Mouse (Mus musculus): ENCODE measurements around the gene Etv6. TPM values are rescaled to one million over a fixed set of nuclear protein-coding genes. Genes with fewer than 3 reads are reported as not detected.

The Etv6 gene
- polyA plus RNA-seq, 1 experiment = 1.1 TPM

DNA sequence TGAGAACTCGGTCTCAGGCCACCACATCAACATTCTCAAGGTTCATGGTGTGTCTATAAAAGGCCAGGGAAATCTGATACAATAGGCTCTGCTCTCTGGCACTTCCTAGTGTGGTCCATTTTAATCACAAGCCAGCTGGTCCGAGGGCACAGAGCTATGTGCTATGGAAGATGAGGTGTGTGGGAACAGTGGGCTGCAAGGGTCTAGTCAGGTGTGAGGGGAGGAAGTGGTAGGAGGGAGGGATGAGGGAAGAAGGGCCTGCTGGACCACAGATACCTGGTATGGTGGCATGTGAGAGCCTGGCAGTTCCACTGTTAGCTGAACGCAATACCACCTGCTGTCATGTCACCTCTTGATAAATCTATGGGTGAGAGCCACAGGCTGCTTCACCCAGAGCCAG lies 4.8 kb downstream of the Etv6 start:
- H3K9me3 ChIP-seq (ENCODE audit: control insufficient read depth, low read length) = no peaks in the 10 kb centered on the region
- H3K4me1 ChIP-seq (ENCODE audit: control insufficient read depth) = peaks cover 26% of the 10 kb centered on the region
- no peak for TF ChIP-seq GATA1 (IDR thresholded peaks at IDR 0.05; ENCODE audit: low read length)
- peaks cover 3% of the 10 kb centered on the region for H3K27me3 ChIP-seq (ENCODE audit: control insufficient read depth)
- H3K4me3 ChIP-seq (replicated peaks) = no peak overlapping the region
- no peaks in the 10 kb centered on the region for H3K36me3 ChIP-seq (ENCODE audit: control insufficient read depth)

DNA sequence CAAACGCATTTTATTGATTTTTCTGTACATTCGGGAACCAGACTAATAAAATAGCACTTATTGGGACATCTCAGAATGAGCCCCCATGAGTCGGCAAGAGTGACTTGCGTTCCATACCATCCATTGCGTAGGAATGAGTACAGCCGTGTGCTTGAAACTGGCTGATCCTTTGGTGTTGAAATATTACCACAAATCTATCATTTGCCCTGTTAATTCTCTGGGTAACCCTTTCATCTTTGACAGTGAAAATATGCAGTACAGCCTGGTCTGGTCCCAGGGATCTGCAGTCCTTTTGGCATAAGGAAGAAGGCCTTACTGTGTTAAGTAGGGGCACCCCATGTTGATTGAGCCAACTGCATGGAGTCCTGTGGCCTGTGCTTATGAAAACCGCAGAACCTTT lies 5.8 kb downstream of the Etv6 start:
- Histone ChIP-seq H3K27me3 (ENCODE audit: control insufficient read depth) (no peaks in the 10 kb centered on the region), H3K4me3 (replicated peaks) (no peak overlapping the region), H3K9me3 (ENCODE audit: control insufficient read depth, low read length) (no peaks in the 10 kb centered on the region), H3K36me3 (ENCODE audit: control insufficient read depth) (no peaks in the 10 kb centered on the region), H3K4me1 (ENCODE audit: control insufficient read depth) (peaks cover 20% of the 10 kb centered on the region)
- no peak for TF ChIP-seq GATA1 (IDR thresholded peaks at IDR 0.05; ENCODE audit: low read length)
- no peak for TF ChIP-seq TAL1 (IDR thresholded peaks at IDR 0.05; ENCODE audit: low read length)

DNA sequence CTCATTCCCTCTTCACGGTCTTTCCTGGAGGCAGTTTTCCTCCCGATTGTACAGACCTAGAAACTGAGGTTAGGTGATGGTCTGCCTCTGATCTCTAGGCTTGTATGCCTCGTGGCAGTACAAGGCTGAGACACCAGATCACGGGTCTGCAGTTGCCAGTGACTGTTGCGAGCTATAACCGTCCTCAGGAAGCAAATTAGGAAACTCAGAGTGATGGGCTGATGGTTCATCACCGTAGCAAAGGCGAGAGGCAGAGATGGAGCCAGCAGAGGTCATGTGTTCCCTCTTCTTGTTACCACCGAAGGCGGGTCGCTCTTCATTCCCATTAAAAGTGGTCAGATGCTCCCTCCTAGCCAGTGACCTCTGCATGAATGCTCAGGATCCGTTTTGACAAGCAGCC lies 6.4 kb downstream of the Etv6 start:
- H3K4me3 ChIP-seq (replicated peaks) = no peak overlapping the region

DNA sequence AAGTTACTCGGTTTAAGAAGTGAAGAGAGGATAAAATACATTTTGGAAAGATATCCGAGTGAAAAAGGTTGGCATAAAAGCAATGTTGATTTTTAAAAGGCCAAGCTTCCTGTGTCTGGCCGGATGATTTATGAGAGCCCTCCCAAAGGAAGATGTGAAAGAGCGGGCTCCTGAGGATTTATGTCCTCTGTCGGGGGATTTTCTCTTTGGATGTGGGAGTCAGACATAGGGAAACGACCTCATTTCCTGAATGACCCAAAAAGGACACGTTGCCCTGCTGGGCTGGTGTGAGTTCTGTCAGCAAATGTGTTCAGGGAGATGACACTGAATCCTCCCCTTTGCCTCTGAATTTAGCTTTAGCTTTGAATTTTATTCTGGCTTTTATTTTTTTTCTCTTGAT lies 8.0 kb downstream of the Etv6 start:
- no peaks in the 10 kb centered on the region for H3K27me3 ChIP-seq (ENCODE audit: control insufficient read depth)
- H3K9me3 ChIP-seq (ENCODE audit: control insufficient read depth, low read length) = no peaks in the 10 kb centered on the region
- H3K4me3 ChIP-seq (replicated peaks) = no peak overlapping the region
- TF ChIP-seq GATA1 (IDR thresholded peaks at IDR 0.05; ENCODE audit: low read length) (no peak), TAL1 (IDR thresholded peaks at IDR 0.05; ENCODE audit: low read length) (no peak)
- H3K36me3 ChIP-seq (ENCODE audit: control insufficient read depth) = no peaks in the 10 kb centered on the region
- peaks cover 6% of the 10 kb centered on the region for H3K4me1 ChIP-seq (ENCODE audit: control insufficient read depth)

More for the DNA sequence above, 6.4 kb downstream of the Etv6 start:
- H3K27me3 ChIP-seq (ENCODE audit: control insufficient read depth) = no peaks in the 10 kb centered on the region
- no peak for TF ChIP-seq TAL1 (IDR thresholded peaks at IDR 0.05; ENCODE audit: low read length)
- no peak for TF ChIP-seq GATA1 (IDR thresholded peaks at IDR 0.05; ENCODE audit: low read length)
- H3K9me3 ChIP-seq (ENCODE audit: control insufficient read depth, low read length) = no peaks in the 10 kb centered on the region
- H3K36me3 ChIP-seq (ENCODE audit: control insufficient read depth) = no peaks in the 10 kb centered on the region
- peaks cover 16% of the 10 kb centered on the region for H3K4me1 ChIP-seq (ENCODE audit: control insufficient read depth)

DNA sequence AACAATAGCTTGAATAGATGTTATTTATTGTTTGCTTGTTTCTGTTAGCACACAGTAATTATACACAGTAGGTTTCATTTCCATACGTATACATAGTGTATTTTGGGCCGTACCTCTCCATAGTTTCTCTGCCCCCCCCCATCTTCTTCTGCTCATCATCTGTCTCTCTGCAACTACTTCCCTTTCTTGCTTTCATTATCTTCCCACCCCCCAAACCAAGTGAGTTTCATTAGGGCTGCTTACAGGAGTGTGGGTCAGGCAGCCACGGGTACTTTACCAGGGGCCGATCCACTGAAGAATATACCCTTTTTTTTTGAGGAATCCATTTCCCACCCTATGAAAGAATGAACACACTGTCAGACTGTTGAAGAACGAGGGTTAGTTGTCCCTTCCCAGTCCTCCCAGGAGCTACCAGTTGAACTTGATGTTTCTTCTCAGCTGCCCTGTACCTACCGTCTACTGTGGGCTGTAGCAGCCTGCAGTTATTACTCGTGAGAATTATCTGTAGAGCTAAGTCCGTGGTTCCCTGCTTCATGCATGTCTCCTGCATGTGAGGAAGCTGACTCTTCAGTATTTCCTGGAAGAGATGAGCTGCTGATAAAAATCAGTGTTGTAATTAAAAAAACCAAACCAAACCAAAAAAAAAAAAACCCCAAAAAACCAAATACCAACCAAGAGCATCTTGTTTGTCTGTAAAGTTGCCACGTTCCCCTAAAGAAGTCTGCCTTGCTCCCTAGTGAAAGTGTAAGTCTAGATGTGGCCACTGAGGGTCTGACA lies 9.8 kb downstream of the Etv6 start:
- Histone ChIP-seq H3K4me1 (ENCODE audit: control insufficient read depth) (peaks cover 2% of the 10 kb centered on the region), H3K27me3 (ENCODE audit: control insufficient read depth) (no peaks in the 10 kb centered on the region), H3K4me3 (replicated peaks) (no peak overlapping the region), H3K36me3 (ENCODE audit: control insufficient read depth) (no peaks in the 10 kb centered on the region), H3K9me3 (ENCODE audit: control insufficient read depth, low read length) (no peaks in the 10 kb centered on the region)
- TF ChIP-seq TAL1 (IDR thresholded peaks at IDR 0.05; ENCODE audit: low read length) (no peak), GATA1 (IDR thresholded peaks at IDR 0.05; ENCODE audit: low read length) (no peak)

DNA sequence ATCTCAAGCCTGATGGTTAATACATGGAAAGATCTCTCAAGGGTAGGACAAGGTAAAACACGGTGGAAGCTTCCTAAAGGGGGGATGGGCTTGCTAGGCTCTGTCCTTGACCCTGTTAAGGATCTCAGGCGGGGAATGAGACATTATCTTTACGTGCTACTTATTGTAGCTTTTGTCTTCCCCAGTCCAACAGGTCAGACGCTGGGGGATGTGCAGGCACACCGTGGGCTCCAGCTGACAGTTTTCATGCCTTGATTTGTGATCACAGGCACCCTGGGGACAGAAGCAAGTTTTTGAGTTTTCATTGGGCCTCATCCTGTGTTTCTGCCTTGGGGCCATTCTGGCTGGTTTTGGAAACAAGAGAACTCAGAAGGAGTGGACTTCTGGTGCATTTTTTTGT lies 10.6 kb downstream of the Etv6 start:
- no peaks in the 10 kb centered on the region for H3K27me3 ChIP-seq (ENCODE audit: control insufficient read depth)
- no peaks in the 10 kb centered on the region for H3K36me3 ChIP-seq (ENCODE audit: control insufficient read depth)
- no peaks in the 10 kb centered on the region for H3K9me3 ChIP-seq (ENCODE audit: control insufficient read depth, low read length)
- peaks cover 2% of the 10 kb centered on the region for H3K4me1 ChIP-seq (ENCODE audit: control insufficient read depth)
- TF ChIP-seq TAL1 (IDR thresholded peaks at IDR 0.05; ENCODE audit: low read length) = no peak
- no peak for TF ChIP-seq GATA1 (IDR thresholded peaks at IDR 0.05; ENCODE audit: low read length)
- no peak overlapping the region for H3K4me3 ChIP-seq (replicated peaks)

DNA sequence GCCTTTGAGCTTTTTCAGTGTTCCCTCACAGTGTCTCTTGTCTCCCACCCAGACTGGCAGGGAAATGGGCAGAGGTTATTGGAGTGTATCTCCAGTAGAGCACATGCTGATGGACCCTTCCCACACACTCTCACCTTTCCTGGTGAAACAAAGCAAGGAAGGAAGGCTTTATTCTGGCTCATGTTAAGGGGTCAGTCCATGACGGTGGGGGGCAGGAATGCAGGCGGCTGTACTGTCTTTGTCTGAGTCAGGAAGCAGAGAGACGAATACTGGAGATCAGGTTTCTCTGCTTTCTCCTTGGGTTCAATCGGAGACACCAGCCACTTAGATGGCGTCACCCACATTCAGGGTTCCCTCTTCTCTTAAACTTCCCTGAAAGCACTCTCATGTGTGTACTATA lies 11.7 kb downstream of the Etv6 start:
- peaks cover 2% of the 10 kb centered on the region for H3K4me1 ChIP-seq (ENCODE audit: control insufficient read depth)
- TF ChIP-seq GATA1 (IDR thresholded peaks at IDR 0.05; ENCODE audit: low read length) (no peak), TAL1 (IDR thresholded peaks at IDR 0.05; ENCODE audit: low read length) (no peak)
- no peak overlapping the region for H3K4me3 ChIP-seq (replicated peaks)

DNA sequence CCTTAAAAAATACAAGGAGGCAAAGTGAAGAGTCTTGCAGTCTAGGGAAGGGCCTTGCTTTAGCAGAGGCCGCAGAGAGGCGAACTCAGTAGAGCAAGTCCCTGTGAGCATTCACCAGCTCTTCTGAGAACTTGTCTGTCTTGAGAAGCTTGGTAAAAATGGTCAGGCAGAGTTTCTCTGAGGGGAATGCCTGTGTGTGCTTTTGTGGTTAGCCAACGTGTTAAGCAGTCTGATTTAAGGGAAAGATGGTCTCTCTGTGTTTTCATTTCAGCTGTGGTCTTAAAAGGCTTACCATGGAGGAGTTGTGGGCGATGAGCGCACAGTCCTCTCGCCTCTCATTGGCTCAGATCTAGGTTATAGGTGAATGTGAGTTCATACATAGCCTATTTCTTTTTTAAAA lies 12.5 kb downstream of the Etv6 start:
- Histone ChIP-seq H3K27me3 (ENCODE audit: control insufficient read depth) (no peaks in the 10 kb centered on the region), H3K4me1 (ENCODE audit: control insufficient read depth) (peaks cover 2% of the 10 kb centered on the region), H3K36me3 (ENCODE audit: control insufficient read depth) (no peaks in the 10 kb centered on the region), H3K4me3 (replicated peaks) (no peak overlapping the region), H3K9me3 (ENCODE audit: control insufficient read depth, low read length) (no peaks in the 10 kb centered on the region)
- TF ChIP-seq TAL1 (IDR thresholded peaks at IDR 0.05; ENCODE audit: low read length) = no peak

More for the DNA sequence above, 11.7 kb downstream of the Etv6 start:
- Histone ChIP-seq H3K9me3 (ENCODE audit: control insufficient read depth, low read length) (no peaks in the 10 kb centered on the region), H3K36me3 (ENCODE audit: control insufficient read depth) (no peaks in the 10 kb centered on the region), H3K27me3 (ENCODE audit: control insufficient read depth) (no peaks in the 10 kb centered on the region)

DNA sequence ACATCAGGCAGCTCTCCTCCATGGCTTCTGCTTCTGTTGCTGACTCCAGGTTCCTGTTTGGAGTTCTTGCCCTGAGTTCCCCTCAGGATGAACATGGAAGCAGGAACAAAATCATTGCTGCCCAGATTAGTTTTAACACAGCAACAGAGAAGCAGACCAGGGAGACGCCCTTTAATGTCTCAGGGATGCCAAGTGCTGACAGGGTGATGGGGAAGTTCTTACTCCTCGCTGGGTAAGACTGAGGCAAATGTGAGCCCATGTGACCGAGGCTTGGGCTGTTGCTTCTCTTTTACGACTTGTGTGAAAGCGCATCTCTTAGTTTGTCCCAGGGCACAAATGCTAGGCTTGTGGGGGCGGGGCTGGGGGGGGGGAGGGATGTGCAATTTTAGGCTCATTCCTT lies 13.5 kb downstream of the Etv6 start:
- no peak overlapping the region for H3K4me3 ChIP-seq (replicated peaks)
- H3K27me3 ChIP-seq (ENCODE audit: control insufficient read depth) = no peaks in the 10 kb centered on the region
- TF ChIP-seq TAL1 (IDR thresholded peaks at IDR 0.05; ENCODE audit: low read length) (no peak), GATA1 (IDR thresholded peaks at IDR 0.05; ENCODE audit: low read length) (no peak)
- no peaks in the 10 kb centered on the region for H3K36me3 ChIP-seq (ENCODE audit: control insufficient read depth)
- H3K9me3 ChIP-seq (ENCODE audit: control insufficient read depth, low read length) = no peaks in the 10 kb centered on the region
- peaks cover 2% of the 10 kb centered on the region for H3K4me1 ChIP-seq (ENCODE audit: control insufficient read depth)

DNA sequence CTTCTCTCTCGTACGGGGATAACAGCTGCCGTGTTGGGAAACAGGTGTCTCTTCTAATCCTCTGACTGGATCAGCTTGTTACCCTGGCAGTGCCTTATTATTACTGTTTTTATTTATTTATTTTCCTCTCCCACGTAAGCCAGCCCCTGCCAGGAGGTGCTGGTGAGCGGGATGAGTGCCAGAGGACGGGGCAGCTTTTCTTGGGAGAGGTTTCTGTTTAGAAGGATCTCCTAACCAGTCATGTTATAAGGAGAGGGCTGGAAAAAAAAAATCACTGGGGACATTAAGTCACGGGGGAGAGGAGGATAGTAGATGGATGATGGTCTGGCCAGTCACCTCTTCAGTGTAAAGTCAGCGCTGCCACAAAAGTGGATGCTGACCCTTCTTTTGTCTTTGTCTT lies 15.0 kb downstream of the Etv6 start:
- Histone ChIP-seq H3K36me3 (ENCODE audit: control insufficient read depth) (no peaks in the 10 kb centered on the region), H3K9me3 (ENCODE audit: control insufficient read depth, low read length) (no peaks in the 10 kb centered on the region), H3K4me1 (ENCODE audit: control insufficient read depth) (no peaks in the 10 kb centered on the region), H3K27me3 (ENCODE audit: control insufficient read depth) (no peaks in the 10 kb centered on the region), H3K4me3 (replicated peaks) (no peak overlapping the region)
- TF ChIP-seq GATA1 (IDR thresholded peaks at IDR 0.05; ENCODE audit: low read length) = no peak
- no peak for TF ChIP-seq TAL1 (IDR thresholded peaks at IDR 0.05; ENCODE audit: low read length)

Data from erythroblast, embryonic 14.5 days (primary cell).